Mouse (Mus musculus) limb, embryonic 15.5 days (tissue): ENCODE measurements at regions not wholly inside any gene's neighbourhood (a gene's known extent, or its start where the extent isn't known, plus 50 kb on each side); places are given as distances from the start of the nearest gene placed in this dataset.
"Not testable (repeated sequence)": the region's sequence is repeated elsewhere in the genome, so short reads cannot be mapped to it uniquely, and the experiment has no call there.

Source experiments
- ATAC-seq: fragments of 200-750 bp; cut with Nextera tagmentation; 2 replicates; pipeline ENCODE4 v1.8.0; 2017; ENCODE audit warnings: low read depth, moderate TSS enrichment; ENCODE audit not compliant: insufficient number of reproducible peaks, low FRiP score, low TSS enrichment
- H3K27ac ChIP-seq: fragments of 300-500 bp; sonication (generic); 2 replicates; pipeline ENCODE4 v1.5.1; 2015; ENCODE audit warnings: moderate library complexity, mild to moderate bottlenecking, inconsistent platforms
- H3K27me3 ChIP-seq: fragments of 300-500 bp; sonication (generic); 2 replicates; pipeline ENCODE4 v1.6.1; 2015; ENCODE audit warnings: inconsistent platforms
- H3K36me3 ChIP-seq: fragments of 300-500 bp; sonication (generic); 2 replicates; pipeline ENCODE4 v1.6.1; 2015; ENCODE audit warnings: inconsistent platforms
- H3K4me1 ChIP-seq: fragments of 300-500 bp; sonication (generic); 2 replicates; pipeline ENCODE4 v1.6.1; 2015; ENCODE audit warnings: inconsistent platforms
- H3K4me2 ChIP-seq: fragments of 300-500 bp; sonication (generic); 2 replicates; pipeline ENCODE4 v1.6.1; 2015; ENCODE audit warnings: mild to moderate bottlenecking, inconsistent platforms
- H3K4me3 ChIP-seq: fragments of 300-500 bp; sonication (generic); 2 replicates; pipeline ENCODE4 v1.5.1; 2015; ENCODE audit warnings: mild to moderate bottlenecking, inconsistent platforms
- H3K9ac ChIP-seq: fragments of 300-500 bp; sonication (generic); 2 replicates; pipeline ENCODE4 v1.6.1; 2015; ENCODE audit warnings: inconsistent platforms
- H3K9me3 ChIP-seq: fragments of 300-500 bp; sonication (generic); 2 replicates; pipeline ENCODE4 v1.6.1; 2016; ENCODE audit warnings: inconsistent platforms
- WGBS: fragments of 180-500 bp; shearing (Covaris S2); methylation state at CpG from one replicate; pipeline ENCODE4 v1.1.7; 2015; 5-methylcytosine and 5-hydroxymethylcytosine counted together

DNA sequence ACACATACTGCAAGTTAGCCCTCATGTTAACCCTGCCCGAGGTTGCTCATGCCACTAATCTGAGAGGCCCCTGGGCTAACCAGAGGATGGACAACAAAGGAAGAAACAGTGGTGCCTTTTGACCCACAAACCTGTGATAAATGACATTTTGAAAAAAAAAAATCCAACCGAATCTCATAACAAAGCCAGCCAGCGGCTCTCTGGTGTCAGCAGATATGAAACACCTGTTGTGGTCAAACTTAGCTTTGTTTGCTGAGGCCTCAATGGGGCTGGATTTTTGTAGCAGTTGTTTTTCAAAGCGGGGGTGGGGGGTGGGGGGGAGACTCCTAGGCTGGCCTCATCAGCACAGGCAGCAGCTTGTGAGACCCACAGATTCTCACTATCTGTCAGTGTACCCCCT, 133.0 kb downstream of the Katnal1 start:
- H3K9ac ChIP-seq: no peak overlapping the region
- H3K27me3 ChIP-seq: no peaks in the 10 kb centered on the region; the same call in 1 of the 2 replicates
- no peak overlapping the region for H3K4me3 ChIP-seq
- H3K4me1 ChIP-seq: peaks cover 16% of the 10 kb centered on the region; the same call in 1 of the 2 replicates
- 37% methylated on average over 4 of the region's 4 CpGs for WGBS
- ATAC-seq: no peak
- no peak overlapping the region for H3K4me2 ChIP-seq
- H3K9me3 ChIP-seq: no peaks in the 10 kb centered on the region
- H3K27ac ChIP-seq: no peak overlapping the region
- H3K36me3 ChIP-seq: no peaks in the 10 kb centered on the region

GRCm38 (mm10) chr5:148794465-148794864, 134.7 kb downstream of the Katnal1 start:
- 41% methylated on average over 15 of the region's 15 CpGs for WGBS
- H3K9ac ChIP-seq: no peak overlapping the region
- H3K4me2 ChIP-seq: 0 out of 2 replicates have a peak overlapping the region, but pooled peaks have one; percentile 17
- no peaks in the 10 kb centered on the region for H3K36me3 ChIP-seq
- H3K27me3 ChIP-seq: no peaks in the 10 kb centered on the region; the same call in 1 of the 2 replicates
- no peak overlapping the region for H3K4me3 ChIP-seq
- H3K4me1 ChIP-seq: peaks cover 21% of the 10 kb centered on the region
- no peak overlapping the region for H3K27ac ChIP-seq
- H3K9me3 ChIP-seq: no peaks in the 10 kb centered on the region
- ATAC-seq: no peak

DNA sequence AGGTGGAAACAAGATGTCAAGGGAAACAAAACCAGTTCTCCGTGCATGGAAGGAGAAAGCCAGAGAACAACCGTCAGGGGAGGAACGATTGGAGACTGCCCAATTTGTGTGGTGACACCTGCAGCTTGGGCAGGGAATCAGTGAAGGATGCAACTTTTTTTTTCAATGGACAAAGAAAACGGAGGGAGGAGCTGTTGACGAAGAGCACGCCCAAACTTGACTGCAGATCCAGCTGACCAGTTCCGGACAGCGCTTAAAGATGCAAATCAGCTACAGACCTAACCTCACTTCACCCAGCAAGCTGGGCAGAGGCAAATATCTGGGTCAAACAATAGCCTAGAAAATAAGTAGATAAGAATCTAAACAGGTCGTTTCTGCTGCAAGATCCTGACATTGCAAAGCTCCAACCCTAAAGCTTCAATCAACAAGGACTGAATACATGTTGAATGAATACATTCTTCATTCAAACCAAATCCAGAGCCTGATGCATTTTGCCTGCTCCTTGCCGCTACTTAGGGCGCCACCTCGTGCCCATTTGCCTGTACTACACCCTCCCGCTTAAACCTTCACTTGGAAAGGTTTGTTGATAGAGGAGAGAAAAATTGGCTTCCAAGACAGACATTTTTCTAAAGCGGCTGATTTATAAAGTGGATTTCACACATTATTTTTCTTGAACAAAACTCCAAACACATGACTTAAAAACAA, 136.2 kb downstream of the Katnal1 start:
- no peaks in the 10 kb centered on the region for H3K9me3 ChIP-seq
- no peak for ATAC-seq
- H3K4me3 ChIP-seq: no peak overlapping the region
- H3K4me1 ChIP-seq: peaks cover 29% of the 10 kb centered on the region
- no peak overlapping the region for H3K27ac ChIP-seq
- no peak overlapping the region for H3K9ac ChIP-seq
- no peaks in the 10 kb centered on the region; the same call in 1 of the 2 replicates for H3K27me3 ChIP-seq
- H3K4me2 ChIP-seq: no peak overlapping the region
- 12% methylated on average over 14 of the region's 14 CpGs for WGBS
- no peaks in the 10 kb centered on the region for H3K36me3 ChIP-seq

DNA sequence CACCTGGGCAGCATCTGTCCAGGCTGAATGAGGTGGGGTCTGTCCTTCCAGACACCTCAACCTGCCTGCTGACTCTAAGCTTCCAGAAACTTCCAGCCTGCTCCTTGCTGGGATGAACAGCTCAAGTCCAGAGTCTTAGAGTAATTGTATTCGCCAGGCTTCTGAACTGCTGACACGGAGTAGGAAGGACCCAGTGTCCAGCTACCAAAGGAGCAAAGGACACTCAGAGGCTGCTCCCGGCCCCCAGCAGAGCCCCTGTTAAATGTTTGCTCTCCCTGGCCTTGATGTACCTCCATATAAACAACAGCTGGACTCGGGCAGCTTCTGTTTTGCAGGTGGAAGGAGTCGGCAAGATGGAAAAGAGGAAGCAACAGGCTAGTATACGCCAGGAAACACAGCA, 137.5 kb downstream of the Katnal1 start:
- no peaks in the 10 kb centered on the region; the same call in 1 of the 2 replicates for H3K27me3 ChIP-seq
- no peaks in the 10 kb centered on the region for H3K36me3 ChIP-seq
- WGBS: 52% methylated on average over 6 of the region's 6 CpGs
- H3K4me1 ChIP-seq: peaks cover 32% of the 10 kb centered on the region
- no peak overlapping the region for H3K4me2 ChIP-seq
- no peak overlapping the region for H3K27ac ChIP-seq
- no peaks in the 10 kb centered on the region for H3K9me3 ChIP-seq
- no peak overlapping the region for H3K9ac ChIP-seq
- no peak overlapping the region for H3K4me3 ChIP-seq
- no peak for ATAC-seq

GRCm38 (mm10) chr5:148790343-148790742, 138.8 kb downstream of the Katnal1 start:
- H3K9me3 ChIP-seq, H3K27ac ChIP-seq, H3K36me3 ChIP-seq, H3K27me3 ChIP-seq, ATAC-seq, H3K4me2 ChIP-seq, H3K9ac ChIP-seq, H3K4me3 ChIP-seq: not testable (repeated sequence)
- 72% methylated on average over 6 of the region's 6 CpGs for WGBS
- peaks cover 32% of the 10 kb centered on the region for H3K4me1 ChIP-seq

GRCm38 (mm10) chr5:148789823-148790222, 139.3 kb downstream of the Katnal1 start:
- ATAC-seq: no peak
- Histone ChIP-seq H3K4me3 (no peak overlapping the region), H3K4me1 (peaks cover 32% of the 10 kb centered on the region), H3K36me3 (no peaks in the 10 kb centered on the region), H3K27ac (peak overlapping the region; percentile 27; the same call in 1 of the 2 replicates), H3K27me3 (no peaks in the 10 kb centered on the region; the same call in 1 of the 2 replicates), H3K9me3 (no peaks in the 10 kb centered on the region), H3K4me2 (no peak overlapping the region), H3K9ac (no peak overlapping the region)
- WGBS: 67% methylated on average over 5 of the region's 5 CpGs

DNA sequence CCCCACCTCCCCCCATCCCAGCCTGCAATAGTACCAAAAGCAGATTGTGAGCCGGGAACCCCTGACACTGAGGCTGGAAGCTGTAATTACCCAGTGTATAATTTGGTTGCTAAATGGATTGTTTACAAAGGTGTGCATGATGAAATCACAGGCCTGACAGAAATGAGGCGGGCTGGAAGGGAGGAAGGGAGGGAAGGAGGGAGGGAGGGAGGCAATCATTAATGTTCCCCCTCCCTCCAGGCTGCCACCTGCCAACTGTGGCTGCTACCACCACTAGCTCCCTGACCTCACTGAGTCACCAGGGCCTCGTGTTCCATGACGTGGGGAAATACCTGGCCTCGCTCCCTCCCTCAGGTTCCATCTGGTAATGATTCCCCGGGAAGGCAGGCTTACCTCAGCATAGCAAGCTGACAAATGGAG, 140.0 kb downstream of the Katnal1 start:
- Histone ChIP-seq H3K4me1 (peaks cover 30% of the 10 kb centered on the region), H3K27ac (0 out of 2 replicates have a peak overlapping the region, but pooled peaks have one; percentile 27), H3K4me2 (no peak overlapping the region), H3K27me3 (no peaks in the 10 kb centered on the region; the same call in 1 of the 2 replicates), H3K9ac (no peak overlapping the region), H3K9me3 (no peaks in the 10 kb centered on the region), H3K4me3 (no peak overlapping the region), H3K36me3 (no peaks in the 10 kb centered on the region)
- WGBS: 22% methylated on average over 6 of the region's 6 CpGs
- ATAC-seq: peak; percentile 33; the same call in 1 of the 2 replicates

GRCm38 (mm10) chr5:148788690-148789089, 140.4 kb downstream of the Katnal1 start:
- H3K4me2 ChIP-seq: no peak overlapping the region
- no peak overlapping the region for H3K27ac ChIP-seq
- H3K4me3 ChIP-seq: no peak overlapping the region
- WGBS: 85% methylated on average over 8 of the region's 8 CpGs
- H3K27me3 ChIP-seq: no peaks in the 10 kb centered on the region; the same call in 1 of the 2 replicates
- no peak for ATAC-seq
- H3K36me3 ChIP-seq: no peaks in the 10 kb centered on the region
- peaks cover 30% of the 10 kb centered on the region for H3K4me1 ChIP-seq
- no peaks in the 10 kb centered on the region for H3K9me3 ChIP-seq
- no peak overlapping the region for H3K9ac ChIP-seq

GRCm38 (mm10) chr5:148787270-148787669, 141.8 kb downstream of the Katnal1 start:
- Histone ChIP-seq H3K4me3 (no peak overlapping the region), H3K4me2 (no peak overlapping the region), H3K27ac (peak overlapping the region; percentile 38; the same call in 1 of the 2 replicates), H3K4me1 (peaks cover 24% of the 10 kb centered on the region), H3K27me3 (no peaks in the 10 kb centered on the region; the same call in 1 of the 2 replicates), H3K36me3 (no peaks in the 10 kb centered on the region), H3K9ac (no peak overlapping the region), H3K9me3 (no peaks in the 10 kb centered on the region)
- WGBS: 23% methylated on average over 8 of the region's 8 CpGs
- ATAC-seq: 0 out of 2 replicates have a peak, but pooled peaks have one; percentile 49

- WGBS: 51% methylated on average over 6 of the region's 6 CpGs
- ATAC-seq, H3K4me2 ChIP-seq, H3K27ac ChIP-seq, H3K4me3 ChIP-seq, H3K9me3 ChIP-seq, H3K27me3 ChIP-seq, H3K36me3 ChIP-seq, H3K4me1 ChIP-seq, H3K9ac ChIP-seq: not testable (repeated sequence)
Observed at GRCm38 (mm10) chr5:148781076-148781475, 148.0 kb downstream of the Katnal1 start.

DNA sequence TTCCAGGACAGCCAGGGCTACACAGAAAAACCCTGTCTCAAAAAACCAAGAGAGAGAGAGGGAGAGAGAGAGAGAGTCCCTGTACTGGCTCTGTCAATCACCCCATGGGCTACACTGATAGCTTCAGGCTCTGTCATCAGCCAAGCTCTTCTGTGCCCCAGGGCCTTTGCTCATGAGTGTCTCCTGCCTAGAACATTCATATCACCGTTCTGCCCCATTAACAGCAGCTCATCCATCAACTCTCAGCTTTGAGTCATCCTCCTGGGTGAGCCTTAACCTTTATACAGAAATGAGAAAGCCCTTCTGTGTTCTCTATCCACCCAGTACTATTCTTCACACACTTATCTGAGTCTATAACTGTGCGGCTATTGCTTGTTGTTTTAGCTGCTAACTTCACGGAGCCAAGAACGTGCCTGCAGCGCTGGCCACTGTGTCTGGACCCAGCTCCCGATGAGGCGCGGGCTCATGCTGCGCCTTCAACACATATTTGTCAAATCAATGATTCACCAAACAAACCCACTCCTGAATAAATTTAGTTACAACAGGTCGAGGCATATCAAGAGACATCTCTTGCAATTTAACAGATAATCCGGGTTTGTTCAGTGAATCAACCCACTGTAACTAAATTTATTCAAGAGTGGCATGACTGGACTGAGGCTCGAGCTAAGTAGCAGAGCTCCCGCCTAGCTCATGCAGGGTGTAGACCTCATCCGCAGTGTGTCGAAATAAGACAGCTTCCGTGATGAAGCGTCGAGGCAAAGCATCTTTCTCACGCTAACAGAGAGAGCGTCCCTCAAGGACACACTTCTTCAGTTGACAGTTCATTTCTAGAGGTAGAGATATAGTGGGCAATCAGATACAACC, 152.1 kb downstream of the Katnal1 start:
- H3K36me3 ChIP-seq: no peaks in the 10 kb centered on the region
- H3K9me3 ChIP-seq: no peaks in the 10 kb centered on the region
- no peaks in the 10 kb centered on the region for H3K4me1 ChIP-seq
- WGBS: 87% methylated on average over 20 of the region's 20 CpGs
- no peak overlapping the region for H3K4me3 ChIP-seq
- no peak for ATAC-seq
- no peak overlapping the region for H3K9ac ChIP-seq
- no peaks in the 10 kb centered on the region for H3K27me3 ChIP-seq
- no peak overlapping the region for H3K27ac ChIP-seq
- H3K4me2 ChIP-seq: no peak overlapping the region

GRCm38 (mm10) chr5:148775232-148775631, 153.9 kb downstream of the Katnal1 start:
- Histone ChIP-seq H3K9me3 (no peaks in the 10 kb centered on the region), H3K4me2 (no peak overlapping the region), H3K4me3 (no peak overlapping the region), H3K27ac (no peak overlapping the region), H3K27me3 (no peaks in the 10 kb centered on the region), H3K36me3 (no peaks in the 10 kb centered on the region), H3K4me1 (peaks cover 8% of the 10 kb centered on the region; the same call in 1 of the 2 replicates), H3K9ac (no peak overlapping the region)
- no peak for ATAC-seq
- WGBS: 76% methylated on average over 3 of the region's 3 CpGs
